Mouse (Mus musculus) forebrain, embryonic 15.5 days (tissue): Measurements from ENCODE around the gene Hmgcs2. TPM values are rescaled to one million over a fixed set of nuclear protein-coding genes. Genes with fewer than 3 reads are reported as not detected.

ENCODE experiments used
- ATAC-seq: fragments of 200-750 bp; cut with Nextera tagmentation; replicated peaks from 2 replicates; pipeline ENCODE4 v1.8.0; 2017; ENCODE audit warnings: mild to moderate bottlenecking, moderate TSS enrichment, moderate library complexity
- H3K27ac ChIP-seq: fragments of 300-500 bp; sonication (generic); replicated peaks from 2 replicates; pipeline ENCODE4 v1.5.1; 2015; ENCODE audit warnings: mild to moderate bottlenecking, inconsistent platforms
- H3K27me3 ChIP-seq: fragments of 300-500 bp; sonication (generic); 2 replicates; pipeline ENCODE4 v1.6.1; 2015; ENCODE audit warnings: inconsistent platforms
- H3K36me3 ChIP-seq: fragments of 300-500 bp; sonication (generic); 2 replicates; pipeline ENCODE4 v1.6.1; 2015; ENCODE audit warnings: mild to moderate bottlenecking, inconsistent platforms
- H3K4me1 ChIP-seq: fragments of 300-500 bp; sonication (generic); 2 replicates; pipeline ENCODE4 v1.6.1; 2015; ENCODE audit warnings: inconsistent platforms
- H3K4me2 ChIP-seq: fragments of 300-500 bp; sonication (generic); replicated peaks from 2 replicates; pipeline ENCODE4 v1.6.1; 2015; ENCODE audit warnings: mild to moderate bottlenecking, inconsistent platforms
- H3K4me3 ChIP-seq: fragments of 300-500 bp; sonication (generic); 2 replicates; pipeline ENCODE4 v1.5.1; 2015; ENCODE audit warnings: mild to moderate bottlenecking, inconsistent platforms
- H3K9ac ChIP-seq: fragments of 300-500 bp; sonication (generic); replicated peaks from 2 replicates; pipeline ENCODE4 v1.6.1; 2015; ENCODE audit warnings: mild to moderate bottlenecking, inconsistent platforms
- H3K9me3 ChIP-seq: fragments of 300-500 bp; sonication (generic); 2 replicates; pipeline ENCODE4 v1.6.1; 2016; ENCODE audit warnings: inconsistent platforms
- WGBS: fragments of 180-500 bp; shearing (Covaris S2); methylation state at CpG from one replicate; pipeline ENCODE4 v1.1.7; 2015; ENCODE audit warnings: mixed read lengths; 5-methylcytosine and 5-hydroxymethylcytosine counted together
- polyA plus RNA-seq: library from polyadenylated mRNA; unstranded; fragments of >200 nt; fragmentation: Nextera tagmentation; extraction: Ambion mirVana; gene quantifications from 2 replicates; pipeline ENCODE4 v1.2.1, GENCODE M21; 2015

Hmgcs2 gene
- polyA plus RNA-seq, 1 experiment from 2014 or later, result 8.2 TPM

- no peaks in the 10 kb centered on the region for H3K4me1 ChIP-seq
- H3K27ac ChIP-seq, result no peak overlapping the region
- H3K9ac ChIP-seq, result no peak overlapping the region
- WGBS, result 88% methylated on average over 8 of the region's 8 CpGs
- no peaks in the 10 kb centered on the region for H3K36me3 ChIP-seq
- no peaks in the 10 kb centered on the region for H3K9me3 ChIP-seq
- no peak for ATAC-seq
- no peaks in the 10 kb centered on the region for H3K27me3 ChIP-seq
- H3K4me3 ChIP-seq, result no peak overlapping the region
- H3K4me2 ChIP-seq, result no peak overlapping the region
Measured at GRCm38 (mm10) chr3:98254656-98255583, 25.3 kb upstream of the Hmgcs2 start.

- H3K4me3 ChIP-seq, result no peak overlapping the region
- no peak overlapping the region for H3K9ac ChIP-seq
- H3K27me3 ChIP-seq, result no peaks in the 10 kb centered on the region
- ATAC-seq, result no peak
- H3K27ac ChIP-seq, result no peak overlapping the region
- H3K4me1 ChIP-seq, result no peaks in the 10 kb centered on the region
- H3K4me2 ChIP-seq, result no peak overlapping the region
- WGBS, result 92% methylated on average over 4 of the region's 4 CpGs
- H3K36me3 ChIP-seq, result no peaks in the 10 kb centered on the region
- no peaks in the 10 kb centered on the region for H3K9me3 ChIP-seq
Measured at GRCm38 (mm10) chr3:98258723-98259122, 21.5 kb upstream of the Hmgcs2 start.

GRCm38 (mm10) chr3:98259271-98259751, 20.9 kb upstream of the Hmgcs2 start:
- 90% methylated on average over 5 of the region's 5 CpGs for WGBS
- H3K36me3 ChIP-seq, result no peaks in the 10 kb centered on the region
- ATAC-seq, result no peak
- H3K4me2 ChIP-seq, result no peak overlapping the region
- no peak overlapping the region for H3K27ac ChIP-seq
- no peak overlapping the region for H3K4me3 ChIP-seq
- H3K9me3 ChIP-seq, result no peaks in the 10 kb centered on the region
- no peak overlapping the region for H3K9ac ChIP-seq
- H3K27me3 ChIP-seq, result no peaks in the 10 kb centered on the region
- H3K4me1 ChIP-seq, result no peaks in the 10 kb centered on the region

- Histone ChIP-seq H3K9ac (no peak overlapping the region), H3K27ac (no peak overlapping the region), H3K9me3 (no peaks in the 10 kb centered on the region), H3K4me1 (no peaks in the 10 kb centered on the region), H3K4me3 (no peak overlapping the region), H3K4me2 (no peak overlapping the region), H3K27me3 (no peaks in the 10 kb centered on the region), H3K36me3 (no peaks in the 10 kb centered on the region)
- 85% methylated on average over 3 of the region's 3 CpGs for WGBS
- no peak for ATAC-seq
Measured at GRCm38 (mm10) chr3:98260534-98260933, 19.7 kb upstream of the Hmgcs2 start.

GRCm38 (mm10) chr3:98261415-98261814, 18.8 kb upstream of the Hmgcs2 start:
- no peaks in the 10 kb centered on the region for H3K4me1 ChIP-seq
- H3K36me3 ChIP-seq, result no peaks in the 10 kb centered on the region
- 98% methylated on average over 4 of the region's 4 CpGs for WGBS
- H3K27me3 ChIP-seq, result no peaks in the 10 kb centered on the region
- H3K9me3 ChIP-seq, result no peaks in the 10 kb centered on the region
- H3K4me3 ChIP-seq, result no peak overlapping the region
- no peak for ATAC-seq
- H3K4me2 ChIP-seq, result no peak overlapping the region
- H3K9ac ChIP-seq, result no peak overlapping the region
- H3K27ac ChIP-seq, result no peak overlapping the region

- Histone ChIP-seq H3K4me3 (no peak overlapping the region), H3K9ac (no peak overlapping the region), H3K36me3 (no peaks in the 10 kb centered on the region), H3K4me2 (no peak overlapping the region), H3K9me3 (no peaks in the 10 kb centered on the region), H3K4me1 (peaks cover under 1% of the 10 kb centered on the region; the same call in 1 of the 2 replicates), H3K27me3 (no peaks in the 10 kb centered on the region), H3K27ac (no peak overlapping the region)
- 97% methylated on average over 2 of the region's 2 CpGs for WGBS
- ATAC-seq, result no peak
Measured at GRCm38 (mm10) chr3:98262133-98262532, 18.1 kb upstream of the Hmgcs2 start.

GRCm38 (mm10) chr3:98267249-98267651, 13.0 kb upstream of the Hmgcs2 start:
- no peak; the same call in 1 of the 2 replicates for ATAC-seq
- Histone ChIP-seq H3K27me3 (no peaks in the 10 kb centered on the region), H3K27ac (no peak overlapping the region), H3K36me3 (no peaks in the 10 kb centered on the region), H3K4me2 (no peak overlapping the region), H3K4me3 (no peak overlapping the region), H3K4me1 (peaks cover 4% of the 10 kb centered on the region; the same call in 1 of the 2 replicates), H3K9me3 (no peaks in the 10 kb centered on the region), H3K9ac (no peak overlapping the region)
- WGBS, result 6% methylated on average over 6 of the region's 6 CpGs

- 55% methylated on average over 11 of the region's 11 CpGs for WGBS
- Histone ChIP-seq H3K9me3 (no peaks in the 10 kb centered on the region), H3K27ac (no peak overlapping the region), H3K4me1 (no peaks in the 10 kb centered on the region), H3K36me3 (no peaks in the 10 kb centered on the region), H3K4me3 (no peak overlapping the region), H3K9ac (no peak overlapping the region), H3K27me3 (no peaks in the 10 kb centered on the region), H3K4me2 (no peak overlapping the region)
- no peak for ATAC-seq
Measured at GRCm38 (mm10) chr3:98273623-98274398, 6.4 kb upstream of the Hmgcs2 start.

- Histone ChIP-seq H3K27me3 (no peaks in the 10 kb centered on the region), H3K9ac (no peak overlapping the region), H3K4me1 (no peaks in the 10 kb centered on the region), H3K27ac (no peak overlapping the region), H3K9me3 (no peaks in the 10 kb centered on the region), H3K4me3 (no peak overlapping the region), H3K4me2 (no peak overlapping the region), H3K36me3 (no peaks in the 10 kb centered on the region)
- no peak for ATAC-seq
- 89% methylated on average over 4 of the region's 4 CpGs for WGBS
Measured at GRCm38 (mm10) chr3:98279682-98280081, 553 bp upstream of the Hmgcs2 start.

GRCm38 (mm10) chr3:98280933-98281678, 871 bp downstream of the Hmgcs2 start:
- H3K36me3 ChIP-seq, result no peaks in the 10 kb centered on the region
- no peak overlapping the region for H3K27ac ChIP-seq
- no peak overlapping the region for H3K4me2 ChIP-seq

GRCm38 (mm10) chr3:98282422-98282821, 2.2 kb downstream of the Hmgcs2 start:
- Histone ChIP-seq H3K36me3 (no peaks in the 10 kb centered on the region), H3K27ac (no peak overlapping the region), H3K4me3 (no peak overlapping the region), H3K9ac (no peak overlapping the region), H3K27me3 (no peaks in the 10 kb centered on the region), H3K9me3 (no peaks in the 10 kb centered on the region), H3K4me1 (no peaks in the 10 kb centered on the region), H3K4me2 (no peak overlapping the region)
- 96% methylated on average over 8 of the region's 8 CpGs for WGBS
- ATAC-seq, result no peak

More at GRCm38 (mm10) chr3:98280933-98281678, 871 bp downstream of the Hmgcs2 start:
- Histone ChIP-seq H3K4me3 (no peak overlapping the region), H3K27me3 (no peaks in the 10 kb centered on the region), H3K4me1 (no peaks in the 10 kb centered on the region), H3K9ac (no peak overlapping the region), H3K9me3 (no peaks in the 10 kb centered on the region)
- peak; percentile 92 for ATAC-seq
- WGBS, result 43% methylated on average over 12 of the region's 12 CpGs
